Mouse (Mus musculus) heart, postnatal 0 days (tissue): ENCODE results near the gene Alyref.

Source experiments
- CTCF ChIP-seq: IDR thresholded peaks from 2 replicates; pipeline ENCODE4 v1.5.1; 2016; ENCODE audit warnings: antibody characterized with exemption, control low read depth, low read depth
- EP300 ChIP-seq: IDR thresholded peaks from 2 replicates; pipeline ENCODE4 v1.6.1; 2016; ENCODE audit warnings: antibody characterized with exemption, low read depth

- TF ChIP-seq CTCF (no peak), EP300 (no peak)
Observed at GRCm38 (mm10) chr11:120578694-120579243, 19.4 kb downstream of the Alyref start.
